Mouse (Mus musculus): Measurements from ENCODE around the gene Astn2.

Gene Astn2

GRCm38 (mm10) chr4:65391001-65391400, 1013.4 kb downstream of the Astn2 start:
- DNase-seq: no peak

- DNase-seq: no peak
Observed at GRCm38 (mm10) chr4:65383070-65383469, 1021.3 kb downstream of the Astn2 start.

GRCm38 (mm10) chr4:65379461-65379860, 1025.0 kb downstream of the Astn2 start:
- DNase-seq: no peak

GRCm38 (mm10) chr4:65376571-65376970, 1027.8 kb downstream of the Astn2 start:
- no peak for DNase-seq

- DNase-seq: no peak
Observed at GRCm38 (mm10) chr4:65373841-65374240, 1030.6 kb downstream of the Astn2 start.

GRCm38 (mm10) chr4:65372731-65373130, 1031.7 kb downstream of the Astn2 start:
- no peak for DNase-seq

- DNase-seq: no peak
Observed at GRCm38 (mm10) chr4:65367135-65367534, 1037.3 kb downstream of the Astn2 start.

GRCm38 (mm10) chr4:65354580-65354979, 1049.8 kb downstream of the Astn2 start:
- DNase-seq: peak; percentile 37 to 48

GRCm38 (mm10) chr4:65350521-65350920, 1053.9 kb downstream of the Astn2 start:
- DNase-seq: no peak

- no peak for DNase-seq
Observed at GRCm38 (mm10) chr4:65341766-65342165, 1062.6 kb downstream of the Astn2 start.

GRCm38 (mm10) chr4:65333718-65334117, 1070.7 kb downstream of the Astn2 start:
- no peak for DNase-seq

Data from cerebellum, postnatal 14 days (tissue).